Mouse (Mus musculus): ENCODE data around the gene Irx1. TPM values are rescaled to one million over a fixed set of nuclear protein-coding genes. Genes with fewer than 3 reads are reported as not detected.

Gene Irx1
- polyA plus RNA-seq (2012; rRNA removed; ENCODE audit: low replicate concordance) = 44.6 and 137 TPM in 2 replicates

GRCm38 (mm10) chr13:71963356-71964351 lies at the start of gene Irx1:
Gene Irx1, minus strand, starts transcription at chr13:71963723.

Measured in mammary gland, adult 2 months (tissue).